Mouse (Mus musculus): ENCODE results near the gene E130114P18Rik. TPM values are rescaled to one million over a fixed set of nuclear protein-coding genes. Genes with fewer than 3 reads are reported as not detected.

E130114P18Rik gene
- polyA plus RNA-seq, 1 experiment from 2014 or later: 1.1 TPM

DNA sequence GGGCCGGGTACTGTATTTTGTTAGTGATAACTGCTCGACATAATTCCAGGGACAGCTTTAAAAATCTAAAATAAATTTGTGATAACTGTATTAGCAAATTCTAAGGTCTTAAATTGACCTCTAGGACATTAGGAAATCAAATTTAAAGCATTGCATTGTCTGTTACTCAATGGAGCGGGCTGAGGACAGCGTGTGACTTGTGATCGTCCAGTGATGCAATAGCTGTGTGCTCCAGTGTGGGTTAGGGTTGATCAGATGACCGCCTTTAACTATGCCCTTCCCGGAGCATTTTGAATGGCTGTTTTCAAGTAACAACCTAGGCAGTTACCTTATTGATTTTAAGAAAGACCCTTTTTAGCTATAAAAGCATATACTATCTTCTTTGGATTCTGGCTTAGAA, 36.6 kb upstream of the E130114P18Rik start:
- no peaks in the 10 kb centered on the region; the same call in 1 of the 2 replicates for H3K36me3 ChIP-seq
- H3K4me3 ChIP-seq: 0 out of 2 replicates have a peak overlapping the region, but pooled peaks have one; percentile 5
- 81% methylated on average over 7 of the region's 7 CpGs for WGBS
- H3K27ac ChIP-seq: 0 out of 2 replicates have a peak overlapping the region, but pooled peaks have one; percentile 22
- no peaks in the 10 kb centered on the region for H3K9me3 ChIP-seq
- H3K4me1 ChIP-seq: peaks cover 17% of the 10 kb centered on the region; the same call in 1 of the 2 replicates
- DNase-seq (ENCODE audit: low spot score): no peak
- no peaks in the 10 kb centered on the region for H3K27me3 ChIP-seq (ENCODE audit: insufficient read depth, poor library complexity, severe bottlenecking)

DNA sequence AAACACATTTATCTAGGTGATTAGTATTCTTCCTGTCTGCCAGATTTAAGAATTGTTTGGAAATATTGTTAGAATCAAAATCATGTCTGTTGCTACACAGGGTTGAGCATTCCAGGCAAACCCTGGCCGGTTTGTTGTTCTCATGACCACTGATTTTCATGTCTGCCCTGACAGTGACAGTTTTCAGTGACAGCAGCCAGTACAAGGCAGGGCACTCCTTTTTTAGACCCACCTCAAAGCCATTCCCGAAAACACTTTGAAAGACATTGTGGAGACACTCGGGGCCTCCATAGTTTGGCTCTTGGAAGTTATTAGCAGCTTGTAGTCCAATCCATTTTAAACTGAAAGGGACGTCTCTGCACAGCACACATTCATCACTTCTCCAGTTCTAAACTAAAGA, 36.1 kb upstream of the E130114P18Rik start:
- H3K27ac ChIP-seq: 0 out of 2 replicates have a peak overlapping the region, but pooled peaks have one; percentile 29
- H3K4me3 ChIP-seq: 0 out of 2 replicates have a peak overlapping the region, but pooled peaks have one; percentile 5
- no peaks in the 10 kb centered on the region for H3K27me3 ChIP-seq (ENCODE audit: insufficient read depth, poor library complexity, severe bottlenecking)
- no peaks in the 10 kb centered on the region for H3K9me3 ChIP-seq
- H3K4me1 ChIP-seq: peaks cover 17% of the 10 kb centered on the region; the same call in 1 of the 2 replicates
- no peaks in the 10 kb centered on the region; the same call in 1 of the 2 replicates for H3K36me3 ChIP-seq
- no peak for DNase-seq (ENCODE audit: low spot score)
- WGBS: 46% methylated on average over 4 of the region's 4 CpGs

DNA sequence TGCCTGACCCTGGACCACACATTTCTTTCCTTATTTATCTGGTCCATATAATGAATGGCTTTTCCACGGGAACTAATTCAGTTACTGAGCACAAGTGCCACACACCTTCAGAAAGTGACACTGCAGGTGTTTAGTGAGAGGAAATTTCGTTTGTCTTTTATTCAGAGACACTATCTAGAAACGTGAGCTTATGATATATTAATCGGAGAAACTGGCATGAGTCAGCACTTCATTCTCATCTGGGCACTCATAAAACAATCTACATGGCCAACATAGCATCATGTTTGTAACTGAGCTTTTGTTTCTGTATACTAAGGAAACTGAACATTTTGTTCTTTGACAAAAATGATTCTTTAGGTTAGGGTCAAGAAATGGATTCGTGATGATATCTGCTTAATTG, 35.2 kb upstream of the E130114P18Rik start:
- H3K4me1 ChIP-seq: peaks cover 17% of the 10 kb centered on the region; the same call in 1 of the 2 replicates
- H3K9me3 ChIP-seq: no peaks in the 10 kb centered on the region
- 85% methylated on average over 5 of the region's 5 CpGs for WGBS
- H3K27me3 ChIP-seq (ENCODE audit: insufficient read depth, poor library complexity, severe bottlenecking): no peaks in the 10 kb centered on the region
- no peak for DNase-seq (ENCODE audit: low spot score)
- no peaks in the 10 kb centered on the region; the same call in 1 of the 2 replicates for H3K36me3 ChIP-seq
- no peak overlapping the region for H3K4me3 ChIP-seq
- H3K27ac ChIP-seq: no peak overlapping the region

DNA sequence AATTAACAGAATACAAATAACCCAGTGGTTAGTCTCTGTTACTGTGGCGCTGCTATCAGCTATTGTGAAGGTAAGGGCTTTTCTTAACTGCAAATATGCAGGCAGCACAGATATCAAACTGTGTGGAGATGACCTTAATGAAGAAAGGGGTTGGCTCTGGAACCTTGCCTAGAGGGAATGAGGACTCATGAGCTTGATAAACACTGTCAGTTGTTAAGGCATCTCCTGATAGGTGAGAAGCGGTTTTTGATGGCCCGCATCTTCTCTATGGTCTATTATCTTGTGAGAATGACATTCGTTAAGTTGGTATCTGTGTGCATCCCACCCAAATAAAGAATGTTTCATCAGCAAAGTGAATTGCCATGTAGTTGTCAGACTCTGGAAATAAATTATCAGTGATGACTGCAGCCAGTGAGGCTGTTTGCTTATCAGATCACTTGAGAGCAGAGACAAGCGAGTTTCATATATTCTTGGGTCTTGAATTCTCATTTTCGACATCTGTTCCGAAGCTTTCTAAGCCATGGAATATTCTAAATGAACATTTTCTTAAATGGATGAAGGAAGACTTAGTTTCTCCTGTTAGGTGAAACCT, 32.6 kb upstream of the E130114P18Rik start:
- Histone ChIP-seq H3K27ac (no peak overlapping the region), H3K4me3 (no peak overlapping the region), H3K36me3 (peaks cover 5% of the 10 kb centered on the region; the same call in 1 of the 2 replicates), H3K4me1 (peaks cover 13% of the 10 kb centered on the region), H3K9me3 (no peaks in the 10 kb centered on the region), H3K27me3 (ENCODE audit: insufficient read depth, poor library complexity, severe bottlenecking) (no peaks in the 10 kb centered on the region)
- 69% methylated on average over 7 of the region's 7 CpGs for WGBS
- no peak for DNase-seq (ENCODE audit: low spot score)

DNA sequence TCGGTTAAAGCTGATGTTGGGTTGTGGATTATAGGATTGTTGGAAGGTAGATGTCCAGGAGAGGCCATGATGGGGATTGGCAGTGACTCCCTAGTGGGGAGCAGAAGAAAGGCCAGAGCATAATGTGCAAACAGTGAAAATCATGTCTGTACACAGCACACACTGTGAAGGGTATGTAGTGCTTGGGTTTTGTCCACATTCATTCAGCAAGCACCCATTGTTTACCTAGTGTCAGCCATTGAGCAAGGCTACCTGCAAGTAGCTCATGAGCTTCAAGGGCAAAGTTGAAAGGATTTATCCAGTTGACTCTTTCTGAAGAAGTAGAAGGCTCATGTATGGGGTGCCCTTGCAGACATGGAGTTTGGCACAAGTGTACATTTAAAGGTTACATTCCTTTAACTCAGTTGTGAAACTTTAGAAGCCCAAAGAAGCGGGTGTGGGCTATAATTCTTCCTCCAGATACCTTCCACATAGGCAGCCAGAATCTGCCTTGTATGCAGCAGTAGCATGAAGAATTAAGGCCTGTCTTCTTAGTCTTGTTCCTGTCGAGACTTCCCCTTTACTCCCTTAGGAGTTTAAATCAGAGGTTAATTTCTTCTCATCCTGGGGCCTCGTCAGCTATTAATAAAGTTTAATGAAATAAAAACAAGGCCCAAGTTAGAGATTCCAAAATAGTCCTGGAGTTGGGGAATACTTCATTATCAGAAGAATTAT, 31.9 kb upstream of the E130114P18Rik start:
- WGBS: 85% methylated on average over 4 of the region's 4 CpGs
- peaks cover 5% of the 10 kb centered on the region; the same call in 1 of the 2 replicates for H3K36me3 ChIP-seq
- H3K27ac ChIP-seq: no peak overlapping the region

DNA sequence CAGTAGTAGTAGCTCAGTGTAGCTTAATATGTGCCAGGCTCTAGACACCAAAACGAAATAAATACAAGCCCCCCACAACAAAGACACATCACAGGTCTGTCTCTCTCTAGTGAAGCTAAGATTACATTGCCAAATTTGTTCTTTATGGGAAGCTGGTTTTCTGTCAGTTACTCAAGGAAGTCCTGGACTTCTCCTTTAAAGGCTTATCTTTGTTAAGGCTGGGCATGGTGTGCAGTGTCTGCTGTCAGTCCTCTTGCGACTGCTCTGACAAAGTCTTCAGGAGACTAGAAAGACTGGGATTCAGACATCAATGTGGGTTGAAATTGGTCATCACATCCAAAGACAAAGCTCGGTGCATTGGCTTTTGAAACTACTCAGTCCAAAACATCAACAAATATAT, 31.0 kb upstream of the E130114P18Rik start:
- WGBS: 64% methylated on average over 3 of the region's 3 CpGs

More for the DNA sequence above, 31.9 kb upstream of the E130114P18Rik start:
- no peaks in the 10 kb centered on the region for H3K9me3 ChIP-seq
- H3K27me3 ChIP-seq (ENCODE audit: insufficient read depth, poor library complexity, severe bottlenecking): no peaks in the 10 kb centered on the region
- H3K4me1 ChIP-seq: peaks cover 17% of the 10 kb centered on the region
- no peak for DNase-seq (ENCODE audit: low spot score)
- H3K4me3 ChIP-seq: no peak overlapping the region

DNA sequence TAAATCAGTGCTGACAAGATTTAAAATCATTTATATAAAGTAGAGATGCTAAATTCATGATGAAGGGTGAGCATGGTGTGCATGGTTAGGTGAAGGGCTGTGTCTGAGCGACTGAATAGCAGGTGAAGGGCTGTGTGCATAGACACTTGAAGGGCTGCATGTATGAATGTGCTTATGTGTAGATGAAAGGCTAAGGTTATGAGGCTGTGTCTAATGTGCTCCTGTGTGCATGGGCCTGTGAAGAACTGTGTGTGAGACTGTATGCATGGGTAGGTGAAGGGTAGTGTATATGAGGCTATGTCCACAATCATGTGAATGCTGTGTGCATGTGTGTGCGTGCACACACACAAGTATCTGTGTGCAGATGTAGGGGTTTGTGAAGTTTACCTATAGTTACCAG, 29.0 kb upstream of the E130114P18Rik start:
- H3K36me3 ChIP-seq: peaks cover 16% of the 10 kb centered on the region
- H3K27me3 ChIP-seq (ENCODE audit: insufficient read depth, poor library complexity, severe bottlenecking): no peaks in the 10 kb centered on the region
- H3K9me3 ChIP-seq: no peaks in the 10 kb centered on the region
- H3K27ac ChIP-seq: no peak overlapping the region
- no peak overlapping the region for H3K4me3 ChIP-seq
- peaks cover 13% of the 10 kb centered on the region for H3K4me1 ChIP-seq
- DNase-seq (ENCODE audit: low spot score): no peak
- 89% methylated on average over 2 of the region's 2 CpGs for WGBS

More for the DNA sequence above, 31.0 kb upstream of the E130114P18Rik start:
- no peak for DNase-seq (ENCODE audit: low spot score)
- H3K9me3 ChIP-seq: no peaks in the 10 kb centered on the region
- H3K27ac ChIP-seq: no peak overlapping the region
- H3K4me3 ChIP-seq: no peak overlapping the region
- H3K36me3 ChIP-seq: peaks cover 5% of the 10 kb centered on the region; the same call in 1 of the 2 replicates
- H3K4me1 ChIP-seq: peaks cover 13% of the 10 kb centered on the region
- no peaks in the 10 kb centered on the region for H3K27me3 ChIP-seq (ENCODE audit: insufficient read depth, poor library complexity, severe bottlenecking)

DNA sequence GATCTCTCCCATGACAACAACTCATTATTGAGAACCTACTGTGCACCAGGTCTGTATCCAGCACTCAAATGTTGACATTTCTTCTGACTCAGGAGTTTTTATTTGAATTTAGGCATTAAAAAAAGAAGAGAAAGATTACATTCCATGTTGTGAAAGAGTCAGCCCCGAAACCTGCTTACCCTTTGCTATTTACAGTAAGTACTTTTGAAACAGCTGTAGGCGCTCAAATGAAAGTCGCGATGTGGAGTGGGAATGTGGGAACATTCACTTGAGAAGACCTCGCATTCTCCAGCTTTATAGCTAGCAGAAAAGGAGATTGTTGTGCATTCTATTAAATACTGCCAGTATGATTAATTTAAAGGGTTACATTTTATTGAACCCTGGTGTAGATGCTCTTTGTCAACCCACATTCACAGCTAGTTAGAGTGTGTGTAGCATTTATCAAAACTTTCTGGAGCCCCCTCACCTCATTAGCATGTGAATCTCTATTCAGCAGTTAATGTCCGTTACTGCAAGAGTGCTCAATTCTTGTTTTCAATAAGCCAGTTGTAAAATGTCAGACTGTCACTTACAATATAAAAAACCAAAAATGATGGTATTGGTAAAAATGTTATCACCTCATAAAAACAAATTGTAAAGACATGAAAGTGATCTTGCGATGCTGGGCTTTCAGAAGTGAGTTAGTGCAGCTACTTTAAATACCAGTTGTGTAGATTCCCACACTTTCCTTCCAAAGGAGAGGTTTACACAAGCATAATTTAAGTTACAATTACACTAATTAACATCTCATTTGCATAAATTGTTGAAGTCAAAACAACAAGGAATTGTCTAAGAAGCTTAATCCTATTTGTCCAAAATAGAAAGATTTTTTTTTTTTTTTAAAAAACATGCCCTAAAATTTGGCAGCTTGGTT, 28.3 kb upstream of the E130114P18Rik start:
- DNase-seq (ENCODE audit: low spot score): no peak
- H3K27me3 ChIP-seq (ENCODE audit: insufficient read depth, poor library complexity, severe bottlenecking): no peaks in the 10 kb centered on the region
- WGBS: 79% methylated on average over 7 of the region's 7 CpGs
- no peak overlapping the region for H3K4me3 ChIP-seq
- H3K9me3 ChIP-seq: no peaks in the 10 kb centered on the region
- H3K27ac ChIP-seq: no peak overlapping the region
- peaks cover 21% of the 10 kb centered on the region for H3K36me3 ChIP-seq
- peaks cover 13% of the 10 kb centered on the region for H3K4me1 ChIP-seq

DNA sequence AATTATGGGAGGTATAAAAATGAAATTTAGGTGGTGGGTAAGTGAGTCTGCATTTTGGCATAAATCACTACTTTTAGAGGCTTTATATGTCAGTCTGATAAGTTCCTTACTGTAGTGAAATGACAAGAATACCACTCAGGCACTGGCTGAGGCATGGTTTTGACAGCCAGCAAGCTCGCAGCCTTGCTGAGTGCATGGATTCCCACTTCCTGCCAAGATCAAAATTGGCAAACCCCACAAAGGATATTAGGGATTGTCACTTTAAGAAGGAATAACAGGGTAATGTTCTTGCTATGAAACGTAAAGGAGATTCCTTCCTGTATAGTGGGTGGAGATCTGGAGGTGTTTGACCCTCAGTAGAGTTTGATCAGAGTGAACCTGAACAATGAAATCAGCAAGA, 27.4 kb upstream of the E130114P18Rik start:
- Histone ChIP-seq H3K4me3 (no peak overlapping the region), H3K27me3 (ENCODE audit: insufficient read depth, poor library complexity, severe bottlenecking) (no peaks in the 10 kb centered on the region), H3K27ac (no peak overlapping the region), H3K9me3 (no peaks in the 10 kb centered on the region), H3K4me1 (peaks cover 9% of the 10 kb centered on the region), H3K36me3 (peaks cover 21% of the 10 kb centered on the region)
- 64% methylated on average over 2 of the region's 2 CpGs for WGBS
- no peak for DNase-seq (ENCODE audit: low spot score)

DNA sequence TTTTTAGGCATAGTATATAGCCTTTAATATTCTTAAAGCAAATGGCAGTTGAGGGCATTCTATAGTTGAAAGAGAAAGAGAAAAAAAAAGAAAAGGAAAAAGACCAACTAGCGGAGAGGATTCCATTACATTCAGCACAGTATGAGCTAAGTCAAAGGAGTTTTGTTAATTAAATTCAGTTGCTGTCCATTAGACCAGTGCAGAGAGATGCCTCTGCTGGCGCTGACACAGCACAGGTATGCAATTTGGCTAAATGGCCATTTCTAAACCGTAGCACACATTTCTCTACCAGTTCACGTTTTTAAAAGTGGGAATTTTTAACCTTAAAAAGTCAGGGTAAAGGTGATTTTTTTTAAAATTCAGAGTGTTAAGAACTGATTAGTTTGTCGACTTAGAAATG, 26.8 kb upstream of the E130114P18Rik start:
- Histone ChIP-seq H3K36me3 (peaks cover 26% of the 10 kb centered on the region), H3K4me1 (peaks cover 3% of the 10 kb centered on the region; the same call in 1 of the 2 replicates), H3K27me3 (ENCODE audit: insufficient read depth, poor library complexity, severe bottlenecking) (no peaks in the 10 kb centered on the region), H3K4me3 (no peak overlapping the region), H3K9me3 (no peaks in the 10 kb centered on the region), H3K27ac (no peak overlapping the region)
- DNase-seq (ENCODE audit: low spot score): no peak
- WGBS: 76% methylated on average over 5 of the region's 5 CpGs

DNA sequence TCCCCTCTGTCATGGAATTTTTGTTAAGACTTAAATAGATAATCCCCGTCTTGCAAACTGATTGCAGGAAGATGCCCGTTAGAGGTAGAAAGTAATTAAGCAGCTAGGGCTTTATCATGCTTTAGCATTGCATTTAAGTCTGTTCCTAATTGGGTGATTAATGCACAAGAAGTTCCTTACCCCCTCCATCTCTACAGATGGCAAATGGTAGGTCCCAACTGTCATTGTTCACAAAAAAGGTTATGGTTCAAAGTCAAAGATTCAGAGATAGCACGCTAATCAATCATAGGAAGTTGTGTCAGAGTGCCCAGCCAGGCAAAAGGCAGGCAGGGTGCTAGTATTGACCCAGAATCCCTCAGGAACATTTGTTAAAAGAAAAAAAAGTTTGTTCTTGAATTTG, 25.9 kb upstream of the E130114P18Rik start:
- H3K27me3 ChIP-seq (ENCODE audit: insufficient read depth, poor library complexity, severe bottlenecking): no peaks in the 10 kb centered on the region
- peaks cover 26% of the 10 kb centered on the region for H3K36me3 ChIP-seq
- 79% methylated on average over 3 of the region's 3 CpGs for WGBS
- H3K9me3 ChIP-seq: no peaks in the 10 kb centered on the region
- no peak overlapping the region for H3K27ac ChIP-seq
- DNase-seq (ENCODE audit: low spot score): no peak
- no peak overlapping the region for H3K4me3 ChIP-seq
- H3K4me1 ChIP-seq: peaks cover 3% of the 10 kb centered on the region; the same call in 1 of the 2 replicates

DNA sequence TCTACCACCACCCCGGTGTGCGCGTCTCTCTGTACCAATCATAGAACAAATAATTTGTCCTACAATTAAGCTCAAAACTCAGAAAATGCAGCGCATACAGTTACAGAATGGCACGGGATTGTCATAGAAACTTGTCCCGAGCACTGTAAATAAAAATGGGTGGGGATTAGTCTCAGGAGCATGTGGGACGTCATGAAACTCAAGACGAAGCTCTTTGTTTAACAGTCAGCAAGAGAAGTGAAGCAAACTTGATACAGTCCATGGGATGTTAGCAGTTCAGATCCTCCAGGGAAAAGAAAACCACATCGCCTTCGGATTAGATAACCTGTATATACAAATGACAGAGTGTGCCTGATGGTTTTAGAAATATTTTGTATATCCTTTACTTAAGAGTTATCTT, 18.6 kb upstream of the E130114P18Rik start:
- Histone ChIP-seq H3K4me1 (no peaks in the 10 kb centered on the region), H3K27ac (no peak overlapping the region), H3K9me3 (no peaks in the 10 kb centered on the region), H3K4me3 (no peak overlapping the region), H3K36me3 (peaks cover 10% of the 10 kb centered on the region; the same call in 1 of the 2 replicates), H3K27me3 (ENCODE audit: insufficient read depth, poor library complexity, severe bottlenecking) (no peaks in the 10 kb centered on the region)
- 80% methylated on average over 10 of the region's 10 CpGs for WGBS
- no peak for DNase-seq (ENCODE audit: low spot score)
